Mouse (Mus musculus): ENCODE results near the gene Gm7544. TPM values are rescaled to one million over a fixed set of nuclear protein-coding genes. Genes with fewer than 3 reads are reported as not detected.
"Not testable (repeated sequence)": the region's sequence is repeated elsewhere in the genome, so short reads cannot be mapped to it uniquely, and the experiment has no call there.

Gm7544 gene
- total RNA-seq, 2 experiments from 2014 or later = not detected

DNA sequence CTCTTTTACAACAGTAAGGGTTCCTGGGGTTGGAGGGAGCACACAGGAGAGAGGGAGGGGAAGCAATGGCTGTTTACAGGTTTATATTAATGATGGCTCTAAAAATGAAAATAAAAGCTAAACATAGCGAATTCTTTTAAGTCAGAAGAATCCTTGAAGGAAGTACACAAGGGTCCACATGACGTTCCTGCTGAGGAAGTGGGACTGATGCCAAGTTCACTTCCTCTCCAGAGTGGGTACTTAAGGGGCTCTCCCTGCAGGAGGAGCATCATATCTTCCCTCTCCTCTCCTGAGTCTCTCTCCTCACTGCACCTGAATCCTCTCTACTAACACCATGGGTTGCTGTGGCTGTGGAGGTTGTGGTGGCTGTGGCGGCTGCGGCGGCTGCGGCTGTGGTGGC is 31.2 kb downstream of the Gm7544 start, which contains the start of gene A030014E15Rik:
TSS of gene A030014E15Rik (plus strand) at position 268 of the 400 bp plus-strand sequence.
- DNase-seq (ENCODE audit: low spot score in 2 of 2) = no peak

DNA sequence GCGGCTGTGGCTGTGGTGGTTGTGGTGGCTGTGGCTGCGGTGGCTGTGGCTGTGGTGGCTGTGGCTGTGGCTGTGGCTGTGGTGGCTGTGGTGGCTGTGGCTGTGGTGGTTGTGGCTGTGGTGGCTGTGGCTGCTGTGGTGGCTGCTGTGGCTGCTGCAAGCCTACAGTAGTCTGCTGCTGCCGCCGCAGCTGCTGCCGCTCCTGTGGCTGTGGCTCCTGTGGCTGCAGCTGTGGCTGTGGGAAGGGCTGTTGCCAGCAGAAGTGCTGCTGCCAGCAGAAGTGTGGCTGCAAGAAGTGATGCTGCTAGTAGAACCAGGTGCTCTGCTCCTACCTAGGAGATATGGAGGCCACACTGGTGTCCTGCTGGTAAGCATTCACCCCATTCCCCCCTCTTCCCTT is 42.4 kb downstream of the Gm7544 start:
- DNase-seq (ENCODE audit: low spot score in 2 of 2) = not testable (repeated sequence)

DNA sequence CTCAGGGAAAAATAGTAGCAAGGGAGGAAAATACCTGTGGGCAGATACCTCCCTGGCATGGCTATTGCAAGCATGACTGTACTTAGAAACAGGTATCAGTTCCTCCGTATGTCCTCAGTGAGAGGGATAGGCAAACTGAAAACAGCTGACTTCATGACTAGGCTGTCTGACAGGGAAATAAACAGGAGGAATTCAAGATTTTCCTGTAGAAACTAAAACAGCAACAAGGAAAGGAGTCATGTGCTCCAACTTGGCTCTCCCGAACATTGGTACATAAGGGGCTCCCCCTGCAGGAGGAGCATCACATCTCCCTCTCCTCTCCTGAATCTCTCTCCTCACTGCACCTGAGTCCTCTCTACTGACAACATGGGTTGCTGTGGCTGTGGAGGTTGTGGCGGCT is 42.8 kb downstream of the Gm7544 start, which contains the start of gene A030005L19Rik:
TSS of gene A030005L19Rik (plus strand) at position 301 of the 400 bp plus-strand sequence.
- DNase-seq (ENCODE audit: low spot score in 2 of 2) = no peak

DNA sequence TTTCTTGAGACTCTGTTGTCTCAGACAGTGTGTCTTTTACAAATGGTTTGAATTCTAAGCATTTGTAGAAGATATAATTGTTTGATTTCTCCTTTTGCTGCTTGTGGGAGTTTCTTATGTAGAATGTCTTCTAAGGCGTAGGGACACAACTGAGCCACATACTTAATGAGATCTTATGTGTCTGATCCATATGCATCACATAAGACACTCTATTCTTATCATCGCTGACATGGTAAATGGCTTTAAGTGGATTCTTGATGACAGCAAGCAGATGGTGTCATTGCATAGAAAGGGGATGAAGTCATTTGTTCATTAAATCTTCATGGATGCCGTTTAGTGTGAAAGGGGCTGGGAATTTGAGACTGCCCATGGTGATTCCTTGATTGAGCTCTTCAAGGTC is 49.9 kb downstream of the Gm7544 start:
- no peak for DNase-seq (ENCODE audit: low spot score in 2 of 2)

Other genes with a start within 250 kb of the Gm7544 start
- 100 to 1,000 TPM; 262 to 266 TPM for gene Mff, start 231.1 kb downstream of the Gm7544 start, total RNA-seq (2021)
- not detected for gene Tm4sf20, start 187.6 kb downstream of the Gm7544 start, total RNA-seq (2021)
- not detected for gene Gm47791, start 184.8 kb downstream of the Gm7544 start, total RNA-seq (2021)
- gene Agfg1, start 116.5 kb downstream of the Gm7544 start, total RNA-seq (2021) = 10 to 100 TPM; 72.5 to 80.7 TPM
- gene A030005L19Rik, start 42.7 kb downstream of the Gm7544 start, total RNA-seq (2021) = under 1 TPM; 0.49 to 0.59 TPM
- not detected for gene A030014E15Rik, start 31.1 kb downstream of the Gm7544 start, total RNA-seq (2021)
- gene Gm6217, start 24.6 kb downstream of the Gm7544 start, total RNA-seq (2021) = not detected
- not detected for gene A030003K21Rik, start 12.6 kb downstream of the Gm7544 start, total RNA-seq (2021)
- gene Gm47955, start 4.3 kb upstream of the Gm7544 start, total RNA-seq (2021) = not detected
- not detected for gene Gm47959, start 44.5 kb upstream of the Gm7544 start, total RNA-seq (2021)
- gene Slc19a3, start 82.4 kb upstream of the Gm7544 start, total RNA-seq (2021) = 1 to 10 TPM; 2.0 to 2.6 TPM
- gene Krtap28-10, start 86.5 kb upstream of the Gm7544 start, total RNA-seq (2021) = not detected
- not detected for gene Gm47969, start 88.9 kb upstream of the Gm7544 start, total RNA-seq (2021)
- not detected for gene A030005K14Rik, start 103.4 kb upstream of the Gm7544 start, total RNA-seq (2021)
- gene Krtap28-13, start 104.9 kb upstream of the Gm7544 start, total RNA-seq (2021) = not detected
- not detected for gene Ccl20, start 160.8 kb upstream of the Gm7544 start, total RNA-seq (2021)
- gene Daw1, start 203.7 kb upstream of the Gm7544 start, total RNA-seq (2021) = under 1 TPM; 0.26 to 0.28 TPM